Mouse (Mus musculus) bone marrow macrophage, adult 2 months (primary cell): ENCODE data around the gene Ckap2l.

Source experiments
- CTCF ChIP-seq: IDR thresholded peaks from 2 replicates; pipeline ENCODE4 v1.5.1; 2012; ENCODE audit warnings: low read depth, mild to moderate bottlenecking, low read length, moderate library complexity
- POLR2A ChIP-seq: IDR thresholded peaks from 2 replicates; pipeline ENCODE4 v1.6.1; 2012; ENCODE audit warnings: mild to moderate bottlenecking, low read depth, low read length, borderline replicate concordance

DNA sequence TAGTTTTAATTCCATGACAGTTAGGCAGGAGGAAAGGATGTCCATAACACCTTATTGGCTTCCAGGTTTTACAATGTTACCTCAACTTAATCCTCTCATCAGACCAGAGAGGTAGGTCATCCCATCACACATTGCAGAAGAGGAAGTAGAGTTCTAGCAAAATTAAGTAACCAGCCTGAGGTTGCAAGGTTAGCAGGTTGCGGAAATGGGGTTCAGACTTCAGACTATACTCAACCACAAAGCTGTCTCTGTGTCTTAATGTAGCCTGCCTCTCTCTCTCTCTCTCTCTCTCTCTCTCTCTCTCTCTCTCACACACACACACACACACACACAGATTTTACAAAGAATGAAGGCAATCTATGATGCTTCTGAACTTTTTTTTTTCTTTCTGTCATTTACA is 16.9 kb upstream of the Ckap2l start:
- no peak for TF ChIP-seq POLR2A
- TF ChIP-seq CTCF: no peak
